Mouse (Mus musculus): ENCODE measurements around the gene Olfr721-ps1. TPM values are rescaled to one million over a fixed set of nuclear protein-coding genes. Genes with fewer than 3 reads are reported as not detected.

Olfr721-ps1 gene
- not detected for total RNA-seq (2021)
- long read RNA-seq = 0 reads

- no peak for DNase-seq (ENCODE audit: low spot score in 2 of 2)
These were observed at the start of gene Olfr721-ps1 for GRCm38 (mm10) chr14:14400998-14401397. TSS of gene Olfr721-ps1 (plus strand) at chr14:14401298.

- peak; percentile 17 to 29 for DNase-seq (ENCODE audit: low spot score in 2 of 2)
These were observed 49.1 kb upstream of the Olfr721-ps1 start for GRCm38 (mm10) chr14:14351721-14352590.

GRCm38 (mm10) chr14:14352606-14353005 lies 48.5 kb upstream of the Olfr721-ps1 start:
- DNase-seq (ENCODE audit: low spot score in 2 of 2) = no peak

- DNase-seq (ENCODE audit: low spot score in 2 of 2) = no peak
These were observed 47.9 kb upstream of the Olfr721-ps1 start for GRCm38 (mm10) chr14:14353081-14353732.

- peak in 1 of 2 experiments; percentile 10 for DNase-seq (ENCODE audit: low spot score in 2 of 2)
These were observed 47.2 kb upstream of the Olfr721-ps1 start for GRCm38 (mm10) chr14:14353740-14354510.

- no peak for DNase-seq (ENCODE audit: low spot score in 2 of 2)
These were observed 46.4 kb upstream of the Olfr721-ps1 start for GRCm38 (mm10) chr14:14354511-14355359.

GRCm38 (mm10) chr14:14355360-14355646 lies 45.8 kb upstream of the Olfr721-ps1 start:
- DNase-seq (ENCODE audit: low spot score in 2 of 2) = no peak

GRCm38 (mm10) chr14:14395535-14395934 lies 5.6 kb upstream of the Olfr721-ps1 start:
- DNase-seq (ENCODE audit: low spot score in 2 of 2) = no peak

- no peak for DNase-seq (ENCODE audit: low spot score in 2 of 2)
These were observed 35.1 kb downstream of the Olfr721-ps1 start for GRCm38 (mm10) chr14:14436078-14436658.

Other genes with a start within 250 kb of the Olfr721-ps1 start
- not detected for gene Olfr720, start 214.5 kb upstream of the Olfr721-ps1 start, total RNA-seq (2021)
- under 1 TPM in 1 of 2 experiments, not detected in 1; 0.11 TPM for gene Olfr31, start 78.5 kb upstream of the Olfr721-ps1 start, total RNA-seq (2021)
- 1 to 10 TPM; 3.5 to 4.3 TPM for gene Il3ra, start 55.0 kb upstream of the Olfr721-ps1 start, total RNA-seq (2021)